17 mouse cellular contexts compared by ENCODE assay signal in genomic region chr7:68318006-68318788, GRCm38 (mm10). TPM values are rescaled to one million over a fixed set of nuclear protein-coding genes. Genes with fewer than 3 reads are reported as not detected.
DNase-seq lines count a peak whose midpoint lies in the region; ATAC-seq and TF ChIP-seq lines count a peak whose summit lies in the region.
"Had no signal": no experiment of that assay in that cellular context is flagged by ENCODE, and none has a peak within 500 bp of the region (broad histone marks: within the 10 kb centered on the region; RNA-seq: fewer than 3 reads in every experiment).

No protein-coding gene starts in this region.

- H3K27me3 ChIP-seq in kidney, adult 2 months (replicated peaks; ENCODE audit: control insufficient read depth, insufficient read depth, low read length), result no peaks in the 10 kb centered on the region
- H3K27me3 ChIP-seq in intestine, embryonic 15.5 days (replicated peaks), result no peaks in the 10 kb centered on the region
- H3K27me3 ChIP-seq: midbrain, embryonic 12.5 days had no signal

- H3K4me2 ChIP-seq in intestine, embryonic 15.5 days (replicated peaks), result no peak overlapping the region
- H3K4me2 ChIP-seq: limb, embryonic 13.5 days; midbrain, embryonic 12.5 days had no signal

- H3K9ac ChIP-seq in intestine, embryonic 15.5 days, result no peak overlapping the region
- H3K9ac ChIP-seq: limb, embryonic 13.5 days; midbrain, embryonic 12.5 days had no signal

- no peak for TF ChIP-seq CTCF in kidney, adult 2 months (conservative IDR thresholded peaks at IDR 0.05; ENCODE audit: insufficient read depth, insufficient read length, low read depth, low read length)

- no peaks in the 10 kb centered on the region for H3K4me1 ChIP-seq in kidney, adult 2 months (ENCODE audit: control insufficient read depth, insufficient read depth, low read length)
- H3K4me1 ChIP-seq in intestine, embryonic 15.5 days (replicated peaks), result no peaks in the 10 kb centered on the region
- H3K4me1 ChIP-seq: midbrain, embryonic 12.5 days had no signal

- TF ChIP-seq POLR2A in kidney, adult 2 months (IDR thresholded peaks at IDR 0.05; ENCODE audit: low read depth, low read length), result no peak

- ATAC-seq in intestine, embryonic 15.5 days, result no peak

- no peaks in the 10 kb centered on the region for H3K9me3 ChIP-seq in intestine, embryonic 15.5 days
- H3K9me3 ChIP-seq: limb, embryonic 13.5 days; midbrain, embryonic 12.5 days had no signal

- H3K27ac ChIP-seq in kidney, adult 2 months (ENCODE audit: insufficient read depth, low read depth, low read length), result no peak overlapping the region
- H3K27ac ChIP-seq in intestine, embryonic 15.5 days, result no peak overlapping the region
- H3K27ac ChIP-seq: kidney, postnatal 0 days; limb, embryonic 13.5 days; midbrain, embryonic 12.5 days had no signal

- H3K4me3 ChIP-seq in kidney, adult 2 months (ENCODE audit: insufficient read depth, low read depth, low read length), result no peak overlapping the region
- H3K4me3 ChIP-seq in intestine, embryonic 15.5 days (replicated peaks), result no peak overlapping the region
- H3K4me3 ChIP-seq: limb, embryonic 13.5 days; midbrain, embryonic 12.5 days had no signal

- 55% methylated on average over 16 of the region's 16 CpGs for WGBS in kidney, adult 2 months
- WGBS in intestine, embryonic 15.5 days, result 90% methylated on average over 16 of the region's 16 CpGs

- DNase-seq in adrenal gland, postnatal 25 days, result peak; percentile 33
- no peak for DNase-seq in adrenal gland, postnatal 4 days (ENCODE audit: low spot score in 2 of 2)
- DNase-seq in kidney, adult 2 months, result peak; percentile 66
- DNase-seq in kidney, postnatal 10 days, result no peak
- DNase-seq in cerebellum, adult 8-10 months, result peak; percentile 67
- peak; percentile 49 to 63 for DNase-seq in kidney, postnatal 36 days
- no peak for DNase-seq in ovary, postnatal 14 days (ENCODE audit: low spot score)
- DNase-seq: heart, postnatal 14 days; lung, postnatal 10 days had no signal

- no peaks in the 10 kb centered on the region for H3K36me3 ChIP-seq in kidney, adult 2 months (ENCODE audit: control insufficient read depth, insufficient read depth, low read length)
- no peaks in the 10 kb centered on the region for H3K36me3 ChIP-seq in intestine, embryonic 15.5 days
- H3K36me3 ChIP-seq: limb, embryonic 13.5 days; midbrain, embryonic 12.5 days had no signal

RNA-seq across cellular contexts. Expression of gene Fam169b, which starts 44.6 kb away (rescaled TPM):
- 0.81 TPM in 1 of 2 replicates, not detected in the other for total RNA-seq in adrenal gland, postnatal 25 days (2021)
- 1 to 10 TPM in 1 of 2 experiments, under 1 TPM in 1; 0.22 to 1.1 TPM for total RNA-seq in adrenal gland, postnatal 4 days (2021)
- polyA plus RNA-seq in kidney, adult 2 months (2012; rRNA removed), result 7.9 and 11.3 TPM in 2 replicates
- polyA plus RNA-seq in intestine, embryonic 15.5 days (2015; fragmentation: Nextera tagmentation; extraction: Ambion mirVana), result 0.21 and 0.25 TPM in 2 replicates
- total RNA-seq: MEL had no signal
- polyA plus RNA-seq: neural tube, embryonic 14.5 days had no signal

RNA-seq across cellular contexts. Expression of gene Pgpep1l, which starts 54.2 kb away (rescaled TPM):
- not detected in 2 replicates for total RNA-seq in adrenal gland, postnatal 25 days (2021)
- under 1 TPM in 1 of 2 experiments, not detected in 1; 0.65 TPM for total RNA-seq in adrenal gland, postnatal 4 days (2021)
- polyA plus RNA-seq in kidney, adult 2 months (2012; rRNA removed), result 0.16 and 1.1 TPM in 2 replicates
- polyA plus RNA-seq in intestine, embryonic 15.5 days (2015; fragmentation: Nextera tagmentation; extraction: Ambion mirVana), result not detected in 2 replicates
- total RNA-seq: common myeloid progenitor, adult 5-6 weeks; granulocyte monocyte progenitor cell, adult 5-6 weeks; MEL had no signal
- polyA plus RNA-seq: limb, embryonic 13.5 days; midbrain, embryonic 12.5 days; neural tube, embryonic 14.5 days had no signal

Comparison
In these comparisons a context has a peak if more than half of its experiments do, and no peak if none do; other contexts are left out.
1. DNase-seq: peak in adrenal gland, postnatal 25 days (single experiment), kidney, adult 2 months (single experiment), cerebellum, adult 8-10 months (single experiment) and kidney, postnatal 36 days (2 of 2); none in adrenal gland, postnatal 4 days (0 of 2), kidney, postnatal 10 days (single experiment) and ovary, postnatal 14 days (single experiment).